ENCODE assay signal across 8 mouse cellular contexts in genomic region chr17:88441001-88441431, GRCm38 (mm10). TPM values are rescaled to one million over a fixed set of nuclear protein-coding genes. Genes with fewer than 3 reads are reported as not detected.
A peak's percentile ranks its signal among the peaks of the same experiment; 100 is the strongest.
DNase-seq lines count a peak whose midpoint lies in the region; ATAC-seq and TF ChIP-seq lines count a peak whose summit lies in the region.

No protein-coding gene starts in this region.

- peaks cover 2 to 4% of the 10 kb centered on the region in 2 experiments; a peak in 3 of 4 replicates for H3K4me1 ChIP-seq in heart, embryonic 14.5 days (ENCODE audit: control insufficient read depth in 2 of 2, insufficient read depth in 2 of 2, low read length in 2 of 2)
- H3K4me1 ChIP-seq in E14TG2a.4 (replicated peaks; ENCODE audit: low read depth, low read length): peaks cover 73% of the 10 kb centered on the region
- H3K4me1 ChIP-seq in hindbrain, postnatal 0 days (ENCODE audit: insufficient read depth, low read length): no peaks in the 10 kb centered on the region
- H3K4me1 ChIP-seq in midbrain, embryonic 11.5 days (ENCODE audit: control insufficient read depth, insufficient read depth, low read length): peaks cover 3% of the 10 kb centered on the region; the same call in 1 of the 2 replicates

- intact Hi-C loops in heart, postnatal 36 days (cut with DNase I): loop anchor here (2.0 to 10.0 kb wide), 4 partner anchors 70 to 376 kb away; partner anchors contain the start of gene Fbxo11

- no peaks in the 10 kb centered on the region for H3K9me3 ChIP-seq in heart, embryonic 14.5 days (ENCODE audit: control insufficient read depth, low read length)
- H3K9me3 ChIP-seq in E14TG2a.4 (ENCODE audit: low read length): peaks cover 3% of the 10 kb centered on the region; the same call in 1 of the 2 replicates
- no peaks in the 10 kb centered on the region for H3K9me3 ChIP-seq in hindbrain, postnatal 0 days (ENCODE audit: low read length)
- H3K9me3 ChIP-seq in midbrain, embryonic 11.5 days (ENCODE audit: control insufficient read depth, low read length): no peaks in the 10 kb centered on the region

- no peak for TF ChIP-seq CTCF in E14TG2a.4 (conservative IDR thresholded peaks at IDR 0.05; ENCODE audit: low read length)
- TF ChIP-seq CTCF in hindbrain, postnatal 0 days (IDR thresholded peaks at IDR 0.05; ENCODE audit: low read depth): 0 out of 2 replicates have a peak, but pooled peaks have one; percentile 2

- ATAC-seq in heart, embryonic 14.5 days (ENCODE audit: insufficient number of reproducible peaks, insufficient read depth, low FRiP score, low read depth): peak; percentile 62
- ATAC-seq in hindbrain, postnatal 0 days: no peak; the same call in 1 of the 2 replicates
- ATAC-seq in midbrain, embryonic 11.5 days (ENCODE audit: low FRiP score): peak; percentile 71

- no peaks in the 10 kb centered on the region for H3K27me3 ChIP-seq in heart, embryonic 14.5 days (ENCODE audit: control insufficient read depth, insufficient read depth, low read length)
- H3K27me3 ChIP-seq in E14TG2a.4 (ENCODE audit: insufficient read depth, low read length): no peaks in the 10 kb centered on the region; the same call in 1 of the 2 replicates
- no peaks in the 10 kb centered on the region for H3K27me3 ChIP-seq in hindbrain, postnatal 0 days (ENCODE audit: insufficient read depth, low read length)
- H3K27me3 ChIP-seq in midbrain, embryonic 11.5 days (ENCODE audit: control insufficient read depth, insufficient read depth, low read length): peaks cover 2% of the 10 kb centered on the region; the same call in 1 of the 2 replicates

- under 1% methylated on average over 54 of the region's 55 CpGs for WGBS in heart, embryonic 14.5 days
- 4% methylated on average over 41 of the region's 55 CpGs for WGBS in hindbrain, postnatal 0 days
- under 1% methylated on average over 53 of the region's 55 CpGs for WGBS in midbrain, embryonic 11.5 days

- no peak for DNase-seq in heart, postnatal 36 days
- peak; percentile 31 for DNase-seq in embryo, embryonic 11.5 days (ENCODE audit: low read depth, low spot score)
- peak; percentile 43 for DNase-seq in hindbrain, postnatal 0 days (ENCODE audit: low spot score)
- peak; percentile 94 for DNase-seq in midbrain, embryonic 11.5 days (ENCODE audit: low spot score, missing footprints)
- DNase-seq in thymus, postnatal 4 days: peak; percentile 78
- DNase-seq in layer of hippocampus, adult 9-10 months (ENCODE audit: low spot score): no peak

- peak overlapping the region; percentile 69 for H3K4me2 ChIP-seq in heart, embryonic 14.5 days (ENCODE audit: low read length)
- H3K4me2 ChIP-seq in hindbrain, postnatal 0 days (ENCODE audit: low read depth, low read length): peak overlapping the region; percentile 83
- H3K4me2 ChIP-seq in midbrain, embryonic 11.5 days: peak overlapping the region; percentile 81

- H3K4me3 ChIP-seq in heart, embryonic 14.5 days (ENCODE audit: control insufficient read depth in 1 of 2, insufficient read depth in 1 of 2, low read depth in 1 of 2, low read length in 2 of 2): peak overlapping the region; percentile 78 to 91
- H3K4me3 ChIP-seq in E14TG2a.4 (replicated peaks; ENCODE audit: low read length): peak overlapping the region; percentile 93
- peak overlapping the region; percentile 96 for H3K4me3 ChIP-seq in hindbrain, postnatal 0 days (ENCODE audit: low read length)
- peak overlapping the region; percentile 83 for H3K4me3 ChIP-seq in midbrain, embryonic 11.5 days (ENCODE audit: low read depth, low read length)

- H3K9ac ChIP-seq in heart, embryonic 14.5 days (ENCODE audit: low read length): peak overlapping the region; percentile 94
- peak overlapping the region; percentile 92 for H3K9ac ChIP-seq in hindbrain, postnatal 0 days (replicated peaks; ENCODE audit: low read length)
- H3K9ac ChIP-seq in midbrain, embryonic 11.5 days (ENCODE audit: low read length): peak overlapping the region; percentile 92

- no peaks in the 10 kb centered on the region for H3K36me3 ChIP-seq in heart, embryonic 14.5 days (ENCODE audit: control insufficient read depth, insufficient read depth, low read length)
- no peaks in the 10 kb centered on the region for H3K36me3 ChIP-seq in E14TG2a.4 (ENCODE audit: insufficient read depth, low read length)
- H3K36me3 ChIP-seq in hindbrain, postnatal 0 days (ENCODE audit: insufficient read depth, low read length): no peaks in the 10 kb centered on the region
- H3K36me3 ChIP-seq in midbrain, embryonic 11.5 days (ENCODE audit: control insufficient read depth, insufficient read depth, low read length): no peaks in the 10 kb centered on the region

- peak overlapping the region; percentile 74 to 87 for H3K27ac ChIP-seq in heart, embryonic 14.5 days (replicated peaks in 1 of 2; ENCODE audit: control insufficient read depth in 1 of 2, insufficient read depth in 1 of 2, low read depth in 2 of 2, low read length in 2 of 2)
- peak overlapping the region; percentile 94 for H3K27ac ChIP-seq in hindbrain, postnatal 0 days
- H3K27ac ChIP-seq in midbrain, embryonic 11.5 days (ENCODE audit: low read depth, low read length): peak overlapping the region; percentile 86

RNA-seq across cellular contexts. Expression of gene Foxn2, which starts 0.5 kb away (rescaled TPM):
- 7.3 and 7.7 TPM in 2 replicates for polyA plus RNA-seq in heart, embryonic 14.5 days (2014; fragmentation: Nextera tagmentation; extraction: Ambion mirVana)
- 1 to 10 TPM; 8.7 to 9.9 TPM for total RNA-seq in heart, postnatal 36 days (2021)
- total RNA-seq in hindbrain, postnatal 0 days (2014; rRNA removed): 12.5 and 17.1 TPM in 2 replicates
- 8.0 and 9.1 TPM in 2 replicates for polyA plus RNA-seq in hindbrain, postnatal 0 days (2015; fragmentation: Nextera tagmentation; extraction: Ambion mirVana)
- polyA plus RNA-seq in midbrain, embryonic 11.5 days (2014; fragmentation: Nextera tagmentation; extraction: Ambion mirVana): 7.2 and 8.2 TPM in 2 replicates

Comparison
In these comparisons a context has a peak if more than half of its experiments do, and no peak if none do; other contexts are left out.
1. DNase-seq: peak in embryo, embryonic 11.5 days (single experiment), hindbrain, postnatal 0 days (single experiment), midbrain, embryonic 11.5 days (single experiment) and thymus, postnatal 4 days (single experiment); none in heart, postnatal 36 days (0 of 2) and layer of hippocampus, adult 9-10 months (single experiment).
2. Peak in every context shown above with its lines, with median percentiles within 50 percentile points of each other: H3K27ac ChIP-seq, H3K4me2 ChIP-seq, H3K4me3 ChIP-seq and H3K9ac ChIP-seq.